Mouse (Mus musculus) forebrain, embryonic 14.5 days (tissue): ENCODE measurements around the gene Fpgs. TPM values are rescaled to one million over a fixed set of nuclear protein-coding genes. Genes with fewer than 3 reads are reported as not detected.
A peak's percentile ranks its signal among the peaks of the same experiment; 100 is the strongest.

Source experiments
- ATAC-seq: fragments of 200-750 bp; cut with Nextera tagmentation; 2 replicates; pipeline ENCODE4 v1.8.0; 2017; ENCODE audit warnings: mild to moderate bottlenecking, moderate library complexity
- DNase-seq: peaks from one replicate; pipeline ENCODE4 v3.0.0-alpha.2; 2015; ENCODE audit warnings: low spot score
- H3K27ac ChIP-seq: fragments of 300-500 bp; sonication (generic); 2 replicates; pipeline ENCODE4 v1.5.1; 2014; ENCODE audit warnings: low read depth, mild to moderate bottlenecking, control low read depth, low read length, moderate library complexity
- H3K27me3 ChIP-seq: fragments of 300-500 bp; sonication (generic); replicated peaks from 2 replicates; pipeline ENCODE4 v1.6.1; 2014; ENCODE audit warnings: low read length, control low read depth, mixed read lengths; ENCODE audit not compliant: control insufficient read depth, insufficient read depth
- H3K36me3 ChIP-seq: fragments of 300-500 bp; sonication (generic); 2 replicates; pipeline ENCODE4 v1.6.1; 2014; ENCODE audit warnings: low read length, control low read depth; ENCODE audit not compliant: control insufficient read depth, insufficient read depth
- H3K4me1 ChIP-seq: fragments of 300-500 bp; sonication (generic); 2 replicates; pipeline ENCODE4 v1.6.1; 2014; ENCODE audit warnings: antibody characterized with exemption, low read length, control low read depth; ENCODE audit not compliant: control insufficient read depth, insufficient read depth
- H3K4me2 ChIP-seq: fragments of 300-500 bp; sonication (generic); 2 replicates; pipeline ENCODE4 v1.6.1; 2014; ENCODE audit warnings: mild to moderate bottlenecking, control low read depth, low read length
- H3K4me3 ChIP-seq: fragments of 300-500 bp; sonication (generic); 2 replicates; pipeline ENCODE4 v1.5.1; 2014; ENCODE audit warnings: low read depth, low read length, control low read depth
- H3K9ac ChIP-seq: fragments of 300-500 bp; sonication (generic); 2 replicates; pipeline ENCODE4 v1.6.1; 2014; ENCODE audit warnings: mild to moderate bottlenecking, low read length, control low read depth, moderate library complexity
- H3K9me3 ChIP-seq: fragments of 300-500 bp; sonication (generic); replicated peaks from 2 replicates; pipeline ENCODE4 v1.6.1; 2016; ENCODE audit warnings: low read length, control low read depth, mixed read lengths; ENCODE audit not compliant: control insufficient read depth
- WGBS: fragments of 180-500 bp; shearing (Covaris S2); extraction: QIAGEN DNeasy Blood & Tissue Kit; methylation state at CpG from one replicate; pipeline ENCODE4 v1.1.7; 2014; 5-methylcytosine and 5-hydroxymethylcytosine counted together
- polyA plus RNA-seq: library from polyadenylated mRNA; unstranded; fragments of >200 nt; fragmentation: Nextera tagmentation; extraction: Ambion mirVana; gene quantifications from 2 replicates; pipeline ENCODE4 v1.2.1, GENCODE M21; 2014

Fpgs gene
- polyA plus RNA-seq, result 10.9 and 14.3 TPM in 2 replicates

DNA sequence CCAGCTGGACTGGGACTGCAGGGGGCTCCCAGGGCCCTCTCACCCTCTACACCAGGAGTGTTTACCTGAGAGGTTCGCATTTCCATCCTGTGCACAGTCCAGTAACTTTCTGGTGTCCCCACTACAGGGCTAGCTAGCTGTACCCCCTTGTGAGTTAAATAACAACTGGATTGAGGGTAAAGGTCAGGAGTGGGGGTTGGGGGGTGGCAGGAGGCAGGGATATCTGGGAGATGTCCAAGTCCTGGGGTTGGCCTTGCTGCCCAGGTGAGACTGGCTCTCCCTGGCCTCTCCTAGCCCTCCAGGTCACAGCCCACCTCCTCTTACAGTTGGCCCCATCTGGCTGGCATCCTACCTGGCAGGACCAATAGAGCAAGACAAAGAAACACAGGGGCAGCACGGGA lies at the start of gene Fpgs:
Gene Fpgs, minus strand, starts transcription at position 125 of the 401 bp plus-strand sequence.
- Histone ChIP-seq H3K4me1 (no peaks in the 10 kb centered on the region), H3K36me3 (peaks cover 64% of the 10 kb centered on the region), H3K4me2 (no peak within 1 kb of the TSS), H3K9ac (no peak within 1 kb of the TSS), H3K27ac (no peak within 1 kb of the TSS), H3K27me3 (no peaks in the 10 kb centered on the region), H3K4me3 (no peak within 1 kb of the TSS), H3K9me3 (no peaks in the 10 kb centered on the region)
- 81% methylated on average over 2 of the region's 2 CpGs for WGBS
- ATAC-seq, result no peak
- no peak for DNase-seq

GRCm38 (mm10) chr2:32752181-32752580 lies 48.2 kb upstream of the Fpgs start:
- DNase-seq (no peak), ATAC-seq (no peak)
- Histone ChIP-seq H3K27me3 (no peaks in the 10 kb centered on the region), H3K9ac (no peak overlapping the region), H3K36me3 (peaks cover 59% of the 10 kb centered on the region), H3K4me1 (0 out of 2 replicates have a peak, but pooled peaks cover 12% of the 10 kb centered on the region), H3K9me3 (no peaks in the 10 kb centered on the region), H3K4me2 (no peak overlapping the region), H3K27ac (no peak overlapping the region), H3K4me3 (no peak overlapping the region)
- 65% methylated on average over 10 of the region's 10 CpGs for WGBS

GRCm38 (mm10) chr2:32751665-32752033 lies 47.7 kb upstream of the Fpgs start:
- Histone ChIP-seq H3K4me3 (peak overlapping the region; percentile 16), H3K27me3 (no peaks in the 10 kb centered on the region), H3K4me1 (0 out of 2 replicates have a peak, but pooled peaks cover 12% of the 10 kb centered on the region), H3K4me2 (peak overlapping the region; percentile 48), H3K27ac (no peak overlapping the region), H3K36me3 (peaks cover 64% of the 10 kb centered on the region), H3K9ac (peak overlapping the region; percentile 46), H3K9me3 (no peaks in the 10 kb centered on the region)
- 18% methylated on average over 8 of the region's 10 CpGs for WGBS
- DNase-seq (no peak), ATAC-seq (no peak)

DNA sequence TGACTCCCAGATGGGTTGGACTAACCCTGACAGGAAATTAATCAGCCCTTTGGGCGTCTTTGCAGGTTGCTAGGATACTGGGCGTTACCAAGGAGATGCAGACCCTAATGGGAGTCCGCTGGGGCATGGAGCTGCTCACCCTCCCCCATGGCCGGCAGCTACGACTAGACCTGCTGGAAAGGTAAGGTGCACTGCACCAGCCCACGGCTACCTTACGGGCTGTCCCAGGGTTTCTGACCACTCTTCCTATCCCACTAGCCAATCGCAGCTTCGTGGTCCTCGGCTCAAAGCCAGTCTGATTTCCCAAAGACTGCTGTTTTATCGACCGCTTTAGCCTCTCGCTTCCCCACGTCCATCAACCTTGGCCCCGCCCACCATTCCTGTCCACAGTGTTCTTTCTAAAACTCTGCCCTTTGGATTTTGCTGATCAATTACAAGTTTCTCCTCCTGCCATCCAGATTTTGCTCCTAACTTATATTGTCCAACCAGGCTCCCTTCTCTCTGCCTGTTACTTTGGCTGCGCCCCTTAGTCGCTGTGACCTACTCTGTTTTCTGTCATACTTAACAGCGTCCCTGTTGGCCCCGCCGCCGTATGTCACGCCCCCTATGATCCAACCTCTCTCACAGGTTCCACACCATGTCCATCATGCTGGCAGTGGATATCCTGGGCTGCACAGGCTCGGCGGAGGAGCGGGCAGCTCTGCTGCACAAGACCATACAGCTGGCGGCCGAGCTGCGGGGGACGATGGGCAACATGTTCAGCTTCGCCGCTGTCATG lies 47.1 kb upstream of the Fpgs start:
- Histone ChIP-seq H3K9ac (peak overlapping the region; percentile 46), H3K4me2 (peak overlapping the region; percentile 48), H3K27me3 (no peaks in the 10 kb centered on the region), H3K4me1 (0 out of 2 replicates have a peak, but pooled peaks cover 12% of the 10 kb centered on the region), H3K27ac (no peak overlapping the region; the same call in 1 of the 2 replicates), H3K9me3 (no peaks in the 10 kb centered on the region), H3K4me3 (peak overlapping the region; percentile 16), H3K36me3 (peaks cover 68% of the 10 kb centered on the region)
- DNase-seq, result peak; percentile 65
- peak; percentile 81 for ATAC-seq
- WGBS, result 2% methylated on average over 31 of the region's 31 CpGs

DNA sequence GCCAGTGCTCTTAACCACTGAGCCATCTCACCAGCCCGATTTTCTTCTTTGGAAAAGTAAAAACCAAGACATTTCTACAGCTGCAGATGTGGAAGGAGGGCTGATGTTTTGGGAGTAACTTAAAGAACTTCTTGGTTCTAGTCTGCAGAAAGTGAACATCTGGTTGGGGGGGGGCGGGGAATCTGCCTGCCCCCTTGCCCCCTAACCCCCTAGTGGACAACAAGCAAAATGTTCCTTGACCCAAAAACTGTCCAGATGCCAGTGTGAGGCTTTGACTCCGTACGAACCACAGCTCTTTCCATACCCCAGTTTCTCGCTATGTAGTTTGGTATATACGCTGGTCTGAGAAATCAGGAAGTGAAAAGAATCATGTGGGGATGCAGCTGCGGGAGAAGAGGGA lies 46.3 kb upstream of the Fpgs start:
- Histone ChIP-seq H3K36me3 (peaks cover 77% of the 10 kb centered on the region), H3K27me3 (no peaks in the 10 kb centered on the region), H3K9me3 (no peaks in the 10 kb centered on the region), H3K4me1 (0 out of 2 replicates have a peak, but pooled peaks cover 12% of the 10 kb centered on the region), H3K4me2 (no peak overlapping the region), H3K27ac (no peak overlapping the region), H3K4me3 (no peak overlapping the region), H3K9ac (no peak overlapping the region)
- 78% methylated on average over 7 of the region's 7 CpGs for WGBS
- DNase-seq (no peak), ATAC-seq (no peak)

DNA sequence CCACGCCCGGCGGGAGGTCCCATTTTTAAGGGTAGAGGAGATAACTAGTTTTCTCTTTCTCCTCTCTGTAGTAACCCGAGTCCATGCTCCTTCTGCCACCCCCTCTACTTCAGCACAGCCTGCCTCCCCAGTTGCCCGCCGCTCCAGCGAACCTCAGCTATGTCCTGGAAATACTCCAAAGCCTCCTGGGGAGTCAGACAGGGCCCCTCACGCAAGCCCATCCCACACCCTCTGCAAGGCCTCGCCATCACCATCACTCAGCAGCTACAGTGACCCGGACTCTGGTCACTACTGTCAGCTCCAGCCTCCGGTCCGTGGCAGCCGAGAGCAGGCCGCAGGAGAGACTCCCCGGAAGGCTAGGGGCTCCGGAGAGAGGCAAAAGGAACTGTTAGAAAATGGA lies 45.1 kb upstream of the Fpgs start:
- Histone ChIP-seq H3K4me3 (no peak overlapping the region), H3K9ac (no peak overlapping the region), H3K27me3 (no peaks in the 10 kb centered on the region), H3K4me1 (0 out of 2 replicates have a peak, but pooled peaks cover 12% of the 10 kb centered on the region), H3K4me2 (no peak overlapping the region), H3K9me3 (no peaks in the 10 kb centered on the region), H3K36me3 (peaks cover 72% of the 10 kb centered on the region), H3K27ac (no peak overlapping the region)
- ATAC-seq, result no peak
- 87% methylated on average over 16 of the region's 16 CpGs for WGBS
- no peak for DNase-seq

- H3K4me1 ChIP-seq, result no peaks in the 10 kb centered on the region
- H3K27me3 ChIP-seq, result no peaks in the 10 kb centered on the region
- ATAC-seq (no peak), DNase-seq (no peak)
- no peak overlapping the region for H3K4me2 ChIP-seq
- H3K27ac ChIP-seq, result no peak overlapping the region
- no peaks in the 10 kb centered on the region for H3K9me3 ChIP-seq
- no peak overlapping the region for H3K9ac ChIP-seq
- no peak overlapping the region for H3K4me3 ChIP-seq
- H3K36me3 ChIP-seq, result peaks cover 43% of the 10 kb centered on the region
- WGBS, result 72% methylated on average over 15 of the region's 15 CpGs
These were observed 40.5 kb upstream of the Fpgs start for GRCm38 (mm10) chr2:32744272-32744982.

DNA sequence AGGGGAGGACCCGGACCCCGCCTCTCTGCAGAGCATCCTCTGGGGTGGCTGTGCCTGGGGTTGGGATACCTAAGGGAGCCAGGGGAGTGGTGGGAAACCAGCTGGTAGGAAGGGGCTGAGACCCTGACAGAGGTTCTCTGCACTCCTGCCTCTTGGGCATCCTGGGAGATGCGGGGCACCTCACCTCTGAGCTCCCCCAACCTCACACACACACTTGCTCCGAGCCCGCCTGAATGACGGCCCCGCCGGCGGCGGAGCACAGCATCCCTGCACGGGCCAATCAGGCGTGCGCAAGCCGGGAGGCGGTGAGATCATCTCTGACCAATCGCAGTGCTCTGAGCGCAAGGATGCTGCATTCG lies 38.2 kb upstream of the Fpgs start:
- peak; percentile 94 for DNase-seq
- Histone ChIP-seq H3K27me3 (no peaks in the 10 kb centered on the region), H3K4me2 (peak overlapping the region; percentile 97), H3K4me1 (no peaks in the 10 kb centered on the region), H3K9ac (peak overlapping the region; percentile 84), H3K4me3 (peak overlapping the region; percentile 79), H3K36me3 (peaks cover 24% of the 10 kb centered on the region), H3K27ac (peak overlapping the region; percentile 80), H3K9me3 (no peaks in the 10 kb centered on the region)
- 0% methylated on average over 18 of the region's 18 CpGs for WGBS
- peak; percentile 94 for ATAC-seq
